Mouse (Mus musculus) intestine, embryonic 15.5 days (tissue): ENCODE data around the gene Cd86. TPM values are rescaled to one million over a fixed set of nuclear protein-coding genes. Genes with fewer than 3 reads are reported as not detected.

ENCODE experiments used
- ATAC-seq: fragments of 200-750 bp; cut with Nextera tagmentation; 2 replicates; pipeline ENCODE4 v1.8.0; 2017; ENCODE audit warnings: moderate TSS enrichment, moderate library complexity
- H3K27ac ChIP-seq: fragments of 300-500 bp; sonication (generic); 2 replicates; pipeline ENCODE4 v1.5.1; 2015; ENCODE audit warnings: mild to moderate bottlenecking, inconsistent platforms
- H3K27me3 ChIP-seq: fragments of 300-500 bp; sonication (generic); replicated peaks from 2 replicates; pipeline ENCODE4 v1.6.1; 2015; ENCODE audit warnings: inconsistent platforms
- H3K36me3 ChIP-seq: fragments of 300-500 bp; sonication (generic); 2 replicates; pipeline ENCODE4 v1.6.1; 2015; ENCODE audit warnings: inconsistent platforms
- H3K4me1 ChIP-seq: fragments of 300-500 bp; sonication (generic); replicated peaks from 2 replicates; pipeline ENCODE4 v1.6.1; 2015; ENCODE audit warnings: inconsistent platforms
- H3K4me2 ChIP-seq: fragments of 300-500 bp; sonication (generic); replicated peaks from 2 replicates; pipeline ENCODE4 v1.6.1; 2015; ENCODE audit warnings: mild to moderate bottlenecking, inconsistent platforms
- H3K4me3 ChIP-seq: fragments of 300-500 bp; sonication (generic); replicated peaks from 2 replicates; pipeline ENCODE4 v1.5.1; 2015; ENCODE audit warnings: inconsistent platforms
- H3K9ac ChIP-seq: fragments of 300-500 bp; sonication (generic); 2 replicates; pipeline ENCODE4 v1.6.1; 2015; ENCODE audit warnings: inconsistent platforms
- H3K9me3 ChIP-seq: fragments of 300-500 bp; sonication (generic); 2 replicates; pipeline ENCODE4 v1.6.1; 2016; ENCODE audit warnings: inconsistent platforms
- WGBS: fragments of 180-500 bp; shearing (Covaris S2); methylation state at CpG from one replicate; pipeline ENCODE4 v1.1.7; 2015; 5-methylcytosine and 5-hydroxymethylcytosine counted together
- polyA plus RNA-seq: library from polyadenylated mRNA; unstranded; fragments of >200 nt; fragmentation: Nextera tagmentation; extraction: Ambion mirVana; gene quantifications from 2 replicates; pipeline ENCODE4 v1.2.1, GENCODE M21; 2015

Gene Cd86
- polyA plus RNA-seq, 1 experiment from 2014 or later = 2.4 TPM

GRCm38 (mm10) chr16:36561386-36562338 is 104.2 kb downstream of the Cd86 start, which contains the start of gene Casr:
TSS of gene Casr (minus strand) at chr16:36562141.
- Histone ChIP-seq H3K27me3 (peaks cover 9% of the 10 kb centered on the region), H3K36me3 (no peaks in the 10 kb centered on the region), H3K4me3 (peak within 1 kb of the TSS; percentile 24), H3K4me1 (0 out of 2 replicates have a peak, but pooled peaks cover 5% of the 10 kb centered on the region), H3K9me3 (no peaks in the 10 kb centered on the region), H3K9ac (no peak within 1 kb of the TSS), H3K27ac (no peak within 1 kb of the TSS), H3K4me2 (peak within 1 kb of the TSS; percentile 67)
- 0 out of 2 replicates have a peak, but pooled peaks have one; percentile 53 for ATAC-seq
- WGBS = 2% methylated on average over 36 of the region's 36 CpGs

- WGBS = 75% methylated on average over 6 of the region's 6 CpGs
- no peak for ATAC-seq
Observed at GRCm38 (mm10) chr16:36559573-36559972, 106.3 kb downstream of the Cd86 start.

GRCm38 (mm10) chr16:36555672-36556165 is 110.2 kb downstream of the Cd86 start:
- no peak for ATAC-seq
- Histone ChIP-seq H3K27me3 (no peaks in the 10 kb centered on the region; the same call in 1 of the 2 replicates), H3K4me1 (no peaks in the 10 kb centered on the region), H3K9ac (no peak overlapping the region), H3K27ac (no peak overlapping the region), H3K36me3 (no peaks in the 10 kb centered on the region), H3K4me3 (no peak overlapping the region), H3K4me2 (no peak overlapping the region), H3K9me3 (no peaks in the 10 kb centered on the region)
- WGBS = 74% methylated on average over 10 of the region's 10 CpGs

More at GRCm38 (mm10) chr16:36559573-36559972, 106.3 kb downstream of the Cd86 start:
- Histone ChIP-seq H3K9me3 (no peaks in the 10 kb centered on the region), H3K4me2 (no peak overlapping the region), H3K4me3 (no peak overlapping the region), H3K36me3 (no peaks in the 10 kb centered on the region), H3K27ac (no peak overlapping the region), H3K4me1 (0 out of 2 replicates have a peak, but pooled peaks cover 5% of the 10 kb centered on the region), H3K9ac (no peak overlapping the region), H3K27me3 (peaks cover 9% of the 10 kb centered on the region)

Other genes starting within 250 kb of the Cd86 start
- 1.6 and 3.1 TPM in 2 replicates for gene Stfa3, start 210.7 kb downstream of the Cd86 start, polyA plus RNA-seq
- gene Casr, start 103.9 kb downstream of the Cd86 start, polyA plus RNA-seq = 0.06 and 0.10 TPM in 2 replicates
- 6.6 and 7.3 TPM in 2 replicates for gene Ildr1, start 27.9 kb upstream of the Cd86 start, polyA plus RNA-seq
- 4.9 and 6.6 TPM in 2 replicates for gene Slc15a2, start 118.9 kb upstream of the Cd86 start, polyA plus RNA-seq
- gene Iqcb1, start 162.3 kb upstream of the Cd86 start, polyA plus RNA-seq = 25.1 and 27.2 TPM in 2 replicates
- gene Eaf2, start 208.9 kb upstream of the Cd86 start, polyA plus RNA-seq = 1.8 and 2.2 TPM in 2 replicates
- gene Golgb1, start 209.1 kb upstream of the Cd86 start, polyA plus RNA-seq = 91.4 and 93.4 TPM in 2 replicates